Mouse (Mus musculus) bone marrow, adult 2 months (tissue): ENCODE measurements around the gene Zfp169. TPM values are rescaled to one million over a fixed set of nuclear protein-coding genes. Genes with fewer than 3 reads are reported as not detected.
A peak's percentile ranks its signal among the peaks of the same experiment; 100 is the strongest.

Experiments
- H3K27ac ChIP-seq: fragments of 200-500 bp; 2 replicates; pipeline ENCODE4 v1.5.1; 2012; ENCODE audit warnings: low read depth, mild to moderate bottlenecking, control low read depth, inconsistent platforms, low read length; ENCODE audit not compliant: control insufficient read depth, poor library complexity, insufficient read depth
- H3K4me1 ChIP-seq: fragments of 200-500 bp; 2 replicates; pipeline ENCODE4 v1.6.1; 2011; ENCODE audit warnings: low read length; ENCODE audit not compliant: control insufficient read depth, insufficient read depth
- H3K4me3 ChIP-seq: fragments of 200-500 bp; replicated peaks from 2 replicates; pipeline ENCODE3; 2011; ENCODE audit warnings: mild to moderate bottlenecking, low read depth, low read length, control low read depth; ENCODE audit not compliant: control insufficient read depth
- CTCF ChIP-seq: fragments of 200-500 bp; IDR thresholded peaks from 2 replicates; pipeline ENCODE4 v1.5.1; 2011; ENCODE audit warnings: low read length, control low read depth; ENCODE audit not compliant: control insufficient read depth, insufficient read depth
- POLR2A ChIP-seq: fragments of 200-500 bp; IDR thresholded peaks from 2 replicates; pipeline ENCODE4 v1.6.1; 2011; ENCODE audit warnings: low read depth, mild to moderate bottlenecking, control low read depth, low read length, borderline replicate concordance; ENCODE audit not compliant: control insufficient read depth
- WGBS: fragments of 180-500 bp; shearing (Covaris S2); methylation state at CpG from one replicate; pipeline ENCODE4 v1.1.7; 2018; 5-methylcytosine and 5-hydroxymethylcytosine counted together
- polyA plus RNA-seq: library from polyadenylated mRNA; stranded (reverse); fragments of >200 nt; gene quantifications from 2 replicates; pipeline ENCODE4 v1.2.4, GENCODE M21; 2011; ENCODE audit warnings: low replicate concordance; ENCODE audit not compliant: missing spikeins, insufficient read depth, insufficient read length

Zfp169 gene
- polyA plus RNA-seq, 1 experiment, result 3.3 TPM

DNA sequence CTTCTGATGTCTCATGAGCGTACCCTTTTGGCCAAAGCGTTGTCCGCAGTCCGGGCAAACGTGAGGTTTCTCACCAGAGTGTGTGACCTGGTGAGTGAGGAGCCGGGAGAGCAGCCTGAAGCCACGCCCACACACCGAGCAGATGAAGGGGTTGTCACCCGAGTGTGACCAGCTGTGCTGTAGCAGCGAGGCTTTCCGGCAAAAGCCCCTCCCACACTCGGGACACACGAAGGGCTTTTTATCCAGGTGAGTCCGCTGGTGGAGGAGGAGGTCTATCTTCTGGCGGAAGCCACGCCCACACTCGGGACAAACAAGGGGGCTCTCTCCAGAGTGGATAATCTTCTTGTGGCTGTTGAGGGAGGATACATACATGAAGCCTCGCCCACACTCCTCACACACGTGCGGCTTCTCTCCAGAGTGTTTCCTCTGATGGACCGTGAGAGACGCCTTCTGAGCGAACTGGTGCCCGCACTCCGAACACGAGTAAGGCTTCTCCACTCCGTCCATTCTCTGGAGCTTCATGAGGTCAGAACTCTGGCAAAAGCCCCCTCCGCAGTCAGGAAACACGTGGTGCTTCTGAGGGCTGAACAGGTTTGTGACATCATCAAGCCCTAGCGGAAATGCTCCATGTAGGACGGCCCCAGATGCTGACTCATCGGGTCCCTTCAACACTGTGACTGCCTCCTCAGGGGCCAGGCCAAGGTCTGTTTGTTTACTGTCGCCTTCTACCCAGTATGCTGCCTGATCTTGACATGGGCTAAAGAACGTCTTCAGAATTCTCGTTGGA lies 22.7 kb downstream of the Zfp169 start:
- 93% methylated on average over 35 of the region's 35 CpGs for WGBS
- Histone ChIP-seq H3K4me1 (no peaks in the 10 kb centered on the region), H3K27ac (no peak overlapping the region), H3K4me3 (no peak overlapping the region)
- TF ChIP-seq POLR2A (no peak), CTCF (no peak)

DNA sequence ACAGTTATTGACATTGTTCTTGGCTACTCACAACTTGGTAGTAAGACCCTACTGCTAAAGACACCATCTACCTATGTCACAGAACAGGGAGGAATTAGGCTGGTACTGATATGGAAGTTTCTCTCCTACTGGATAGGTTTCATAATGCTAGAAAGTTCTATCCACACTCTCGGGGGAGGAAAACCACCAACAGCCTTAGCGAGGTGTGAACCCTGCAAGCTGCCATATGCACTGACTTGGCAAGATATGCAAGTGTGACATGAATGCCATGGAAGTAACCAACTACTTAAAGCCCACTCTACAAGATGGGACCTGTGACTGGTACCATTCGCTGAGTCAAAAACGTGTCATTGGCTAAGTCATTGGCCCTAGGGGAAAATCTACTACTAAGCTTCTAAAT lies 29.6 kb downstream of the Zfp169 start:
- H3K27ac ChIP-seq, result no peak overlapping the region
- H3K4me3 ChIP-seq, result no peak overlapping the region
- no peaks in the 10 kb centered on the region for H3K4me1 ChIP-seq
- 87% methylated on average over 4 of the region's 4 CpGs for WGBS
- TF ChIP-seq CTCF, result no peak
- TF ChIP-seq POLR2A, result no peak

DNA sequence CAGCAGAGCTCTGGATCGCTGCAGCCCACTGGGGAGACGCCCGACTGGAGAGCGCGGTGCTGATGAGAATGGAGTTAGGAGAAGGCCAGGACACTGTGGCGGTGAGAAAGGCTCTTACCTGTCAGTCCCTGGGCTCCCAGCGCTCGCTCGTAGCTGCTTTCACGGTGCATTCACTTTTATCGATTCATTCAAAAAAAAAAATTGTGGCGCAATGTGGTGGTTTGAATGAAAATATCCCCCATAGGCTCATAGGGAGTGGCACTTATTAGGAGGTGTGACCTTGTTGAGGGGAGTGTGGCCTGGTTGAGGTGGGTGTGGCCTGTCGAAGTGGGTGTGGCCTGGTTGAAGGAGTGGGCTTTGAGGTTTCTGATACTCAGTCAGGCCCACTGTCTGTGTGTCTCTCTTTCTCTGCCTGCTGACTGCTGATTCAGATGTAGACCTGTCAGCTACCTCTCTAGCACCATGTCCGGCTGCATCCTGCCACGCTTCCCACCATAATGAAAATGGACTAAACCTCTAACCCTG lies 44.5 kb downstream of the Zfp169 start:
- TF ChIP-seq POLR2A (no peak), CTCF (no peak)
- WGBS, result 66% methylated on average over 15 of the region's 15 CpGs
- Histone ChIP-seq H3K27ac (no peak overlapping the region), H3K4me1 (no peaks in the 10 kb centered on the region), H3K4me3 (no peak overlapping the region)

DNA sequence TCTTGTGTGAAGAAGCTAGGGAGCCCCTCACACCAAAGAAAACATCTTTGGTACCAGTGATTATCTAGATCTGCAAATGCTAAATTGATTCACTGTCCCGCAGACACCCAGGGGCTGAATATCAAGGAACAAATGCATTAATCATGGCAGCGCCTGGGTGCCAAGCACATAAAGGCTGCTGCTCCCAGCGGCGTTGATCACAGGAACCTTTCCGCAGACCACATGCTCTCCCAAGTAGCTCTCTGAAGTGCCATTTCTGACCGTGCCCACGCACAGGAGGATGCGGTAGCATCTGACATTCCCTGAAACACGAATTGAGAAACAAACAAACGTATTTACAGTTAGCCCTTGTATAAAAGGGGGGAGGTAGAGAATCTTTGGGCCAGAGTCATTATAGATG lies 47.1 kb downstream of the Zfp169 start:
- Histone ChIP-seq H3K4me3 (no peak overlapping the region), H3K4me1 (no peaks in the 10 kb centered on the region), H3K27ac (no peak overlapping the region)
- TF ChIP-seq POLR2A (no peak), CTCF (no peak)
- WGBS, result 57% methylated on average over 10 of the region's 10 CpGs

DNA sequence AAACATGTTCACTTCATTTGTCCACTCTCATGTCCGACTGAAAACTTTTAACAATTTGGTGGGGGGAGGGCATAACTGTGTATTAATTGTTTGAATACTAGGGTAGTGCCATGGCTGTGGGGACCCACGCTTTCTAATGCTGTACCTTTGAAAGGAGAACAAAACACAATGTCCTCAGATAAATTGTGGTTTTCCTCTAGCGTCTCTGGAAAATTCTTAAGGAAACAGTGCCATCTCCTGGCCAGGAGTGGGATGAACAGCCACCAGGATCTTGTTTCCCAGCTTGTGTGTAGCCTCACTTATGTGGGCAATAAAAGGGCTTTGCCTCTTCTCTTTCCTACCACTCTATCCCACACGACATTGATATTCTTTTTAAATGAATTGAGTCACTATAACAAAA lies 49.1 kb downstream of the Zfp169 start:
- 10% methylated on average over 4 of the region's 4 CpGs for WGBS
- Histone ChIP-seq H3K27ac (no peak overlapping the region), H3K4me1 (no peaks in the 10 kb centered on the region), H3K4me3 (no peak overlapping the region)
- TF ChIP-seq POLR2A (no peak), CTCF (peak; percentile 52)

DNA sequence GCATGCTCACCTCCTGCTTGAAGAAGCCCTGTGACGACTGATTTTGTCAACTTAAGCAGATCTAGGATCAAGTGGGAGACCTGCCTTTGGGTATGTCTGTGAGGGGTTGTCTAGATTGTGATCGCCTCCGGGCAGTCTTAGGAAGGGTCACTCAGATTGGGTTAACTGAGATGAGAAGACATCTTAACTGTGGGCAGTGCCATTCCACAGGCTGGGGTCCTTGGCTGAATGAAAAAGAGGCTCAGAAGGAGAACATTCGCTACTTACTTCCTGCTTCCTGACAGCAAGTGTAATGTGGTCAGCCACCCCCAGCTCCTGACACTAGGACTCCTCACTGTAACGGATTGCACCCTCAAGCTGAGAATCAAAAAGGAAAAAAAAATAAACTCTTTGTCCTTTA lies 54.0 kb downstream of the Zfp169 start:
- H3K27ac ChIP-seq, result no peak overlapping the region
- TF ChIP-seq CTCF, result no peak
- TF ChIP-seq POLR2A, result no peak
- WGBS, result 52% methylated on average over 5 of the region's 5 CpGs
- H3K4me1 ChIP-seq, result no peaks in the 10 kb centered on the region
- H3K4me3 ChIP-seq, result no peak overlapping the region

DNA sequence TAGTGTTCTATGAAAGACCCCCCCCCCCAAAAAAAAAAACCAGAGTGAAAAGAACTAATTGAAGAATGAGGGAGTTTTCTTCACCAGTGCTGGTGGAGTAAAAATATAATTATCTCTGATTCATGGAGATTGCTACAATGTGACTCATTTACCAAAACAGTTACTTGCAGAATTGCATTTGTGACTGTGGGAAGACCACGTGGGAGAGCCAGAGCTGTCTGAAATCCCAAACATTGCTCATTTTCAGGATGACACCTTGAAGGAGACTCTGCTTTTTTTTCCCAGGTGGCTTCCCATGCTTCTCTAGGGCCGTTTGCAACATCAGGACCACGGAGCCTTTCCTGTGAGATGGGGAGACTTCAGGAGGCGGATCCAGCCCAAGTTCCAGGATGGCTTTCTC lies 65.1 kb downstream of the Zfp169 start:
- Histone ChIP-seq H3K27ac (no peak overlapping the region), H3K4me1 (no peaks in the 10 kb centered on the region), H3K4me3 (no peak overlapping the region)
- TF ChIP-seq POLR2A, result no peak
- no peak for TF ChIP-seq CTCF
- WGBS, result 61% methylated on average over 4 of the region's 4 CpGs

DNA sequence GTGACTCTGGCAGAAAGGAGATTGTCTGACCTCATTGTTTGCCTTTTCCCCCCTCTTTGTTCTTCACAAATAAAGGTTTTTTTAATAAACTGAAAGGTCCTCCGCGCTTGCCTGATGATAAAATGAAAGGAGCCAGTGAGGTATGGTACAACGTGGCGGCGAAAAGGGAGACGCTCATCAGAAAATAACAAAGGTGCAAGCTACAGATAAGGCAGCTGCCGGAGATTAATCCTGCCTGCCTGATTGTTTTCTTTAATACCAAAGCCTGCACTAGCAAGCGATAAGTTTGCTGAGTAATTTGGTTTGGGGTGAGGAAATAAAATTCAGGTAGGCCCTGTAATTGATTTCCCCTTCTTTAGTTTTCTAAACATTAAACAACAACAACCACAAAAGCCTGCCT lies 69.3 kb downstream of the Zfp169 start:
- no peak overlapping the region for H3K4me3 ChIP-seq
- 58% methylated on average over 8 of the region's 8 CpGs for WGBS
- TF ChIP-seq CTCF (no peak), POLR2A (no peak)

DNA sequence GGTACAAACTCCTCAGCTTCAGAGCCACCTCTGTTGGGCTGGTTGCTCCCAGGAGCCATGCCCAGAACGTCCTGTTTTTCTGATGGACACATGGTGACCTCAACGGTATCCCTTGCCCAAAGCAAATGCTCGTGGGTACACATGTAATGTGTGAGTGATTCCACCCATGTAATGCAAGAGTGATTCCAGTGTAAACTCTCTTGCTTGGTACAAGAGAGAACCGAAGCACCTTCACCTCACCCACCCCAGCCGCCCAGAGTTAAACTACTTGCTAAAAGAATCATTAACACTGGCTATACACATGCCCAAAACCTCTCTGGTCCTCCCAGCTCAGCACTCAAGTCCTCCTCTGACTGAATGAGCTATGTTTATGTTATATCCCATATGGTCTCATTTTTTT lies 74.9 kb downstream of the Zfp169 start:
- 69% methylated on average over 5 of the region's 5 CpGs for WGBS
- no peaks in the 10 kb centered on the region for H3K4me1 ChIP-seq
- no peak overlapping the region for H3K27ac ChIP-seq
- H3K4me3 ChIP-seq, result no peak overlapping the region
- no peak for TF ChIP-seq POLR2A
- no peak for TF ChIP-seq CTCF

More for the DNA sequence above, 69.3 kb downstream of the Zfp169 start:
- Histone ChIP-seq H3K27ac (no peak overlapping the region), H3K4me1 (no peaks in the 10 kb centered on the region)

Other genes with a start within 250 kb of the Zfp169 start
- gene A830005F24Rik, start 119 bp upstream of the Zfp169 start, polyA plus RNA-seq, result not detected in 2 replicates
- 1.1 and 5.8 TPM in 2 replicates for gene Ptpdc1, start 112.2 kb upstream of the Zfp169 start, polyA plus RNA-seq
- gene Barx1, start 149.5 kb upstream of the Zfp169 start, polyA plus RNA-seq, result not detected in 2 replicates